Mouse (Mus musculus): Measurements from ENCODE around the gene Timeless. TPM values are rescaled to one million over a fixed set of nuclear protein-coding genes. Genes with fewer than 3 reads are reported as not detected.

Gene Timeless
- polyA plus RNA-seq, 1 experiment from 2014 or later: 43.7 TPM

GRCm38 (mm10) chr10:128237807-128238480, 6.1 kb downstream of the Timeless start:
- ATAC-seq (ENCODE audit: insufficient read depth, low FRiP score, low read depth): no peak
- no peak overlapping the region for H3K4me2 ChIP-seq
- H3K27me3 ChIP-seq (replicated peaks): no peaks in the 10 kb centered on the region
- H3K4me3 ChIP-seq (replicated peaks): no peak overlapping the region
- H3K36me3 ChIP-seq: peaks cover 25% of the 10 kb centered on the region
- no peak overlapping the region for H3K9ac ChIP-seq
- H3K27ac ChIP-seq: no peak overlapping the region
- no peaks in the 10 kb centered on the region for H3K9me3 ChIP-seq
- no peaks in the 10 kb centered on the region for H3K4me1 ChIP-seq
- WGBS: 78% methylated on average over 15 of the region's 15 CpGs

GRCm38 (mm10) chr10:128239140-128239539, 7.3 kb downstream of the Timeless start:
- no peak overlapping the region for H3K27ac ChIP-seq
- no peaks in the 10 kb centered on the region for H3K9me3 ChIP-seq
- peaks cover 34% of the 10 kb centered on the region for H3K36me3 ChIP-seq
- H3K27me3 ChIP-seq (replicated peaks): no peaks in the 10 kb centered on the region
- H3K4me3 ChIP-seq (replicated peaks): no peak overlapping the region
- 91% methylated on average over 4 of the region's 4 CpGs for WGBS
- ATAC-seq (ENCODE audit: insufficient read depth, low FRiP score, low read depth): no peak
- no peak overlapping the region for H3K4me2 ChIP-seq
- no peaks in the 10 kb centered on the region for H3K4me1 ChIP-seq
- no peak overlapping the region for H3K9ac ChIP-seq

GRCm38 (mm10) chr10:128240131-128240530, 8.3 kb downstream of the Timeless start:
- H3K4me2 ChIP-seq: no peak overlapping the region
- WGBS: 79% methylated on average over 18 of the region's 18 CpGs
- peaks cover 40% of the 10 kb centered on the region for H3K36me3 ChIP-seq
- no peak overlapping the region for H3K27ac ChIP-seq
- no peaks in the 10 kb centered on the region for H3K27me3 ChIP-seq (replicated peaks)
- no peaks in the 10 kb centered on the region for H3K9me3 ChIP-seq
- no peaks in the 10 kb centered on the region for H3K4me1 ChIP-seq
- no peak for ATAC-seq (ENCODE audit: insufficient read depth, low FRiP score, low read depth)
- H3K4me3 ChIP-seq (replicated peaks): no peak overlapping the region
- H3K9ac ChIP-seq: no peak overlapping the region

- Histone ChIP-seq H3K4me2 (no peak overlapping the region), H3K4me1 (no peaks in the 10 kb centered on the region), H3K4me3 (replicated peaks) (no peak overlapping the region), H3K27ac (no peak overlapping the region), H3K9ac (no peak overlapping the region), H3K36me3 (peaks cover 62% of the 10 kb centered on the region), H3K27me3 (replicated peaks) (no peaks in the 10 kb centered on the region), H3K9me3 (no peaks in the 10 kb centered on the region)
- ATAC-seq (ENCODE audit: insufficient read depth, low FRiP score, low read depth): no peak
- WGBS: 91% methylated on average over 8 of the region's 8 CpGs
Measured at GRCm38 (mm10) chr10:128243252-128243651, 11.4 kb downstream of the Timeless start.

DNA sequence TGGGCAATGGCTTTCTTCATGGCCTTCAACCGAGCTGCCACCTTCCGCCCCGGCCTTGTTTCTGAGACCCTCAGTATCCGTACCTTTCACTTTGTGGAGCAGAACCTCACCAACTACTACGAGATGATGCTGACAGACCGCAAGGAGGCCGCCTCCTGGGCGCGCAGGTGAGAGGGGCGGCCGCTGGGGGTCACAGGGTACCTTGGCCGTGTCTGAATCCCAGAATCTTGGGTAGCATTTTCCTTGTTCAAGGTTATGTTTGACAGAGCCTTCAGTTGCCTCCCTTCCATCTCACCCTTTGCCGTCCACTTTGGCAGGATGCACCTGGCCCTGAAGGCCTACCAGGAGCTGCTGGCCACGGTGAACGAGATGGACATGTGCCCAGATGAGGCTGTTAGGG, 12.3 kb downstream of the Timeless start:
- peaks cover 67% of the 10 kb centered on the region for H3K36me3 ChIP-seq
- ATAC-seq (ENCODE audit: insufficient read depth, low FRiP score, low read depth): no peak
- no peak overlapping the region for H3K9ac ChIP-seq
- H3K27ac ChIP-seq: no peak overlapping the region
- no peaks in the 10 kb centered on the region for H3K9me3 ChIP-seq
- H3K4me2 ChIP-seq: no peak overlapping the region
- no peaks in the 10 kb centered on the region for H3K27me3 ChIP-seq (replicated peaks)
- WGBS: 93% methylated on average over 15 of the region's 15 CpGs
- no peak overlapping the region for H3K4me3 ChIP-seq (replicated peaks)
- no peaks in the 10 kb centered on the region for H3K4me1 ChIP-seq

DNA sequence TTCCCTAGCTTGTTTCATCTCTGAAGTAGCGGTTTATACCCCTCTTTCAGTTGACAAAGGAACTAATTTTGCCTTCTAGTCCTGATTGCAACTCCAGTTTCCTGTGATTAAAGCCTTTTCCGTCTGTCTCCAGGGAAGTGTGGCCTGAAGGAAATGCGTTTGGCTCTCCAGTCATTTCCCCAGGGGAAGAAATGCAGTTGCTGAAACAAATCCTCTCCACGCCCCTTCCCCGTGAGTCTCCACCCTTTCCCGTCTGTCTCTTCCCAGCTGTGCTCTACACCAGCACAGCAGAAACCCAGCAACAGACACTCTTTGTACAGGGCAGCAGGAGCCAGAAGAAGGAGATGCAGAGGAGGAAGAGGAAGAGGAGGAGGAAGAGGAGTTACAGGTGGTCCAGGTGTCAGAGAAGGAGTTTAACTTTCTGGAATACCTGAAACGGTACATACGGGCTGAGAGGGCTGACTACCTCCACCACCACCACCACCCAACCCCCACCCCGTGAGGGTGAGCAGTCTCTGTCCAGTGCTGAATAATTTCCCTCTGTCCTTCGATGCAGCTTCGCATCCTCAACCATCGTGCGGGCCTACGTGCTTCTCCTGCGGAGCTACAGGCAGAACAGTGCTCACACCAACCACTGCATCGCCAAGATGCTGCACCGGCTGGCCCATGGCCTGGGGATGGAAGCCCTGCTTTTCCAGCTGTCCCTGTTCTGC, 15.3 kb downstream of the Timeless start:
- Histone ChIP-seq H3K36me3 (peaks cover 70% of the 10 kb centered on the region), H3K4me3 (replicated peaks) (no peak overlapping the region), H3K27ac (no peak overlapping the region), H3K4me1 (no peaks in the 10 kb centered on the region), H3K27me3 (replicated peaks) (no peaks in the 10 kb centered on the region), H3K9ac (no peak overlapping the region), H3K9me3 (no peaks in the 10 kb centered on the region), H3K4me2 (no peak overlapping the region)
- 81% methylated on average over 17 of the region's 17 CpGs for WGBS
- no peak for ATAC-seq (ENCODE audit: insufficient read depth, low FRiP score, low read depth)

GRCm38 (mm10) chr10:128250565-128250964, 18.7 kb downstream of the Timeless start:
- no peak overlapping the region for H3K4me3 ChIP-seq (replicated peaks)
- no peaks in the 10 kb centered on the region for H3K9me3 ChIP-seq
- ATAC-seq (ENCODE audit: insufficient read depth, low FRiP score, low read depth): no peak
- no peak overlapping the region for H3K4me2 ChIP-seq
- WGBS: 92% methylated on average over 13 of the region's 13 CpGs
- no peaks in the 10 kb centered on the region for H3K27me3 ChIP-seq (replicated peaks)
- no peak overlapping the region for H3K27ac ChIP-seq
- H3K4me1 ChIP-seq: no peaks in the 10 kb centered on the region
- H3K9ac ChIP-seq: no peak overlapping the region
- H3K36me3 ChIP-seq: peaks cover 49% of the 10 kb centered on the region

DNA sequence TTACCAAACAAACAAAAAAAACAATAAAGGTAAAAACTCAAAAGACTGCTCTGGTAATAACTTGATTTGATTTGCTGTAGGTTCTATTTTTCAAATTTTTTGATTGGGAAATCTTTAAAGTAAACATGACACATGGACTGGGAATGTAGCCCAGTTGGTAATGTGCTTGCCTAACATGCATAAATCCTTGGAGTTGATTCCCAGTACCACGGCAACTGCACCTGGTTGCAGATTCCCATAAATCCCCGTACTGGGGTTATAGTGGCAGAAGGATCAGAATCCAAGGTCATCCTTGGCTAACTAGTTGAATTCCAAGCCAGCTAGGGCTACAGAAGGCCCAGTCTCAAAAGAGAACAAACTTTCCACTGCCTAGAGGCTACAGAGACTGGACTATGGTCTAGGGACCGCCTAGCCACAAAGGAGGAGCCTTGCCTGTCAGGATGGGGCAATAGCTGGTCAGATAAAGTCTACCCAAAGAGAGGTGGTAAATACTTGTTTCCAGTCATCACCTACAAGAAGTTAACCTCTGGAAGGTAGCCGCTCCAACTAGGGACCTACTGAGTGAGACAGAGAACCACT, 21.9 kb downstream of the Timeless start, which contains the start of gene Apon:
Gene Apon, plus strand, starts transcription at position 420 of the 579 bp plus-strand sequence.
- no peaks in the 10 kb centered on the region for H3K9me3 ChIP-seq
- H3K9ac ChIP-seq: no peak within 1 kb of the TSS
- ATAC-seq (ENCODE audit: insufficient read depth, low FRiP score, low read depth): no peak
- no peaks in the 10 kb centered on the region for H3K4me1 ChIP-seq
- peaks cover 24% of the 10 kb centered on the region for H3K36me3 ChIP-seq
- no peak within 1 kb of the TSS for H3K4me2 ChIP-seq
- H3K27me3 ChIP-seq (replicated peaks): no peaks in the 10 kb centered on the region
- 76% methylated on average over 4 of the region's 4 CpGs for WGBS
- no peak within 1 kb of the TSS for H3K4me3 ChIP-seq (replicated peaks)
- H3K27ac ChIP-seq: no peak within 1 kb of the TSS

DNA sequence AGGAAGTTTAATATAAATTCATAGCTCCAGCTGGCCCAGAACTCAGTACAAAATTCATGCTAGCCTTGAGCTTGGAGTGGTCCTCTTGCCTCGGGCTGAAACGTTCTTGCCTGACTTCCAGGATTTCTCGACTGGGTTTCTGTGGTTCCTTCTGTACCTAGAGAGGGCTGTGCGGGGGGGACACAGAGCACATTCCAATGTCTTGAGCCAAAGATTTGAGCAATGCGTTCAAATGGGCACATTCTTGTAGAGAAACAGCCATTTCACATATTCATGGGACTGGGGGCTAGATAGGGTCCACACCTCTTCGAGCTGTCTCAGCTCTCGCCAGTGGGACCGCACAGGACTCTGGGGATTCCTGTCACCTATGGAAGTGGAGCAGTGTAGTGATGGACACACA, 24.1 kb downstream of the Timeless start:
- no peaks in the 10 kb centered on the region for H3K9me3 ChIP-seq
- no peak overlapping the region for H3K9ac ChIP-seq
- H3K4me1 ChIP-seq: no peaks in the 10 kb centered on the region
- no peak overlapping the region for H3K27ac ChIP-seq
- H3K27me3 ChIP-seq (replicated peaks): no peaks in the 10 kb centered on the region
- no peak overlapping the region for H3K4me2 ChIP-seq
- ATAC-seq (ENCODE audit: insufficient read depth, low FRiP score, low read depth): no peak
- no peak overlapping the region for H3K4me3 ChIP-seq (replicated peaks)
- 82% methylated on average over 8 of the region's 8 CpGs for WGBS
- H3K36me3 ChIP-seq: peaks cover 4% of the 10 kb centered on the region

DNA sequence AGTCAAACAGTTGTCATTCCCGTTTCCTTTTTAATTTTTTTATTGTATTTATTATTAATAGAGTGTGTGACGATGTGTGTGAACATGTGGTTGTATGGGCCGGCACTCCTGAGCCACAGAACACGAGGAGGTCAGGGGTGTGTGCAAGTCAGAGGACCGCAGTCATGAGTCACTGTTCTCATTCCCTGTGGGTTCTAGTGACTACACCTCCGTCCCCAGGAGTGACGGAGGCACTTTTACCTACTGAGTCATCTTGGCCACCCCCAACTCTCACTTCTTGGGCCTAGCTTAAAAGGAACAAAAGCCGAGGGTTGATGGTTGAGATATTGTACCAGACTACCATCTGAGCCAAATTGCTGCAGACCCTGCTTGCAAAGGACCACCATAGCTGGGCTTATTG, 24.5 kb downstream of the Timeless start:
- Histone ChIP-seq H3K27ac (no peak overlapping the region), H3K9ac (no peak overlapping the region), H3K27me3 (replicated peaks) (no peaks in the 10 kb centered on the region), H3K4me3 (replicated peaks) (no peak overlapping the region), H3K4me1 (no peaks in the 10 kb centered on the region), H3K36me3 (no peaks in the 10 kb centered on the region; the same call in 1 of the 2 replicates), H3K4me2 (no peak overlapping the region), H3K9me3 (no peaks in the 10 kb centered on the region)
- 86% methylated on average over 8 of the region's 8 CpGs for WGBS
- no peak for ATAC-seq (ENCODE audit: insufficient read depth, low FRiP score, low read depth)

DNA sequence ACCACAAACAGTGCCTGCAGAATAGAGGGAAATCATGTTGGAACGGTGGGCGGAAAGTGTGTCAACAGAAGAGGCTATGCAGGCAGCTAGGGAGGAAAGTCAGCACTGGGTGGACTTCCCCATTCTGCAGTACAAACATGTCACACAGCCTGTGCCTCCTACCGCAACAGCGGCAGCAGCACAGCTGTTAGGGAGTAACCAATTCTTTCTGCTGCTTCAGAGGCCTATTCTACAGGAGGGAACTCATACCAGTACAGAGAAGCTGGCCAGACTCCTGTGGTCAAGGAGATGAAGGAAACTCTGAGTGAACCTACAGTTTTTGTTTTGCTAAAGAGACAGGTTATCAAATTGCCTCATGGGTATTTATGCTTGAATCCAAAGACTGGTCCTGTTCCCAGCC, 27.1 kb downstream of the Timeless start:
- Histone ChIP-seq H3K27ac (no peak overlapping the region), H3K27me3 (replicated peaks) (no peaks in the 10 kb centered on the region), H3K9ac (no peak overlapping the region), H3K9me3 (no peaks in the 10 kb centered on the region), H3K4me3 (replicated peaks) (no peak overlapping the region), H3K4me2 (no peak overlapping the region), H3K36me3 (no peaks in the 10 kb centered on the region), H3K4me1 (no peaks in the 10 kb centered on the region)
- ATAC-seq (ENCODE audit: insufficient read depth, low FRiP score, low read depth): peak; percentile 22; the same call in 1 of the 2 replicates
- 57% methylated on average over 4 of the region's 4 CpGs for WGBS

DNA sequence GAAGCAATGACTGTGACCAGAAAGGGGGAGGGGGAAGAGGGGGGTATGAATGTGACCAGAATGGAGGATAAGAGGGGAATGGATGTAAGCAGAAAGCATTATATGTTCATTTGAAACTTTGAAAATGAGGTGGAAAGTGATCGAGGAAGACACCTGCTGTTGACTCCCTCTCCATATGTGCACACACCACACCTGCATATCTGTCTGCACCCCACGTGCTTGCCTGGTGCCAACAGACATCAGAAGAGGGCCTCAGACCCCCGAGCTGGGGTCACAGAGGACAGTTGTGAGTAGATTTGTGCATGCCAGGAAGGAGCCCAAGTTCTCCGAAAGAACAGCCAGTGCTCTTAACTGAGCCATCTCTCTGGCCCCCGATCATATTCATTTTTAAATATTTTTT, 28.1 kb downstream of the Timeless start:
- Histone ChIP-seq H3K4me3 (replicated peaks) (no peak overlapping the region), H3K36me3 (no peaks in the 10 kb centered on the region), H3K9me3 (no peaks in the 10 kb centered on the region), H3K27me3 (replicated peaks) (no peaks in the 10 kb centered on the region), H3K4me2 (no peak overlapping the region), H3K9ac (no peak overlapping the region), H3K27ac (no peak overlapping the region), H3K4me1 (no peaks in the 10 kb centered on the region)
- no peak for ATAC-seq (ENCODE audit: insufficient read depth, low FRiP score, low read depth)
- WGBS: 81% methylated on average over 5 of the region's 5 CpGs

All from stomach, embryonic 15.5 days (tissue).